Mouse (Mus musculus): ENCODE measurements around the gene Panx2. TPM values are rescaled to one million over a fixed set of nuclear protein-coding genes. Genes with fewer than 3 reads are reported as not detected.

The Panx2 gene
- total RNA-seq, 2 experiments from 2014 or later: 154 to 158 TPM

- DNase-seq (ENCODE audit: low spot score in 2 of 2): no peak
Measured at GRCm38 (mm10) chr15:89074613-89075477, 15.3 kb downstream of the Panx2 start, which contains the start of gene Trabd. Gene Trabd (plus strand): TSS chr15:89075124.

DNA sequence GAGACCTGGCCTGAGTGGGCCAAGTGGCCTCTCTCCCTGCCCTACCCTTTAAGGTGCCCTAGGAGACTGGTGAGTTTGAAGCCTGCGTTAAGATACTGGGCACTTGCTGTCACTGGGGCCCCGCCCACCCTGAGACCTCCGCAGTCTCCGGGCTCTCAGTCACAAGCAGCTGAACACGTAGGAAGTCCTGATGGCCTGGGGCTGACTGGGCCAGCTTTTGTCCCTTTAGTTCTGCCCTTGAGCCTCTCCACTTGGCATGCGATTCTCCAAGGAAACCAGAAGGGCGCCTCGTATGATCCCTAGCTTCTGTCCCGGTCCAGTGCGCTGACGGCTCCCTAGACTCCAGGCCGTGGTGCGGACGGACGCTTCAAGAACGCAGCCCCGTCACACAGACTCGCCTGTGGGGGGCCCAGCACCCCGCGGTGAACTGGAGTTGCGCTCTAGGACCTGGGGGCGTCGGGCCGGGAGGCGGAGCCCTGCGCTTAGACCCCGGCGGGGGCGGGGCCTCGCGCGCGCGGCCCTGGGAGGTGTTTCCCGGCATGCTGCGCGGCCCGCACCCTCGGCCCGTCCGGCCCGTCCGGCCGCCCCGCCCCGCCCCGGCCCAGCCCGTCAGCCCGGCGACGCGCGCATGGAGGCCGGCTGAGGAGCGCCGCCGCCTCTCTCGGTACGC lies 16.1 kb downstream of the Panx2 start:
- peak; percentile 73 to 87 for DNase-seq (ENCODE audit: low spot score in 2 of 2)

DNA sequence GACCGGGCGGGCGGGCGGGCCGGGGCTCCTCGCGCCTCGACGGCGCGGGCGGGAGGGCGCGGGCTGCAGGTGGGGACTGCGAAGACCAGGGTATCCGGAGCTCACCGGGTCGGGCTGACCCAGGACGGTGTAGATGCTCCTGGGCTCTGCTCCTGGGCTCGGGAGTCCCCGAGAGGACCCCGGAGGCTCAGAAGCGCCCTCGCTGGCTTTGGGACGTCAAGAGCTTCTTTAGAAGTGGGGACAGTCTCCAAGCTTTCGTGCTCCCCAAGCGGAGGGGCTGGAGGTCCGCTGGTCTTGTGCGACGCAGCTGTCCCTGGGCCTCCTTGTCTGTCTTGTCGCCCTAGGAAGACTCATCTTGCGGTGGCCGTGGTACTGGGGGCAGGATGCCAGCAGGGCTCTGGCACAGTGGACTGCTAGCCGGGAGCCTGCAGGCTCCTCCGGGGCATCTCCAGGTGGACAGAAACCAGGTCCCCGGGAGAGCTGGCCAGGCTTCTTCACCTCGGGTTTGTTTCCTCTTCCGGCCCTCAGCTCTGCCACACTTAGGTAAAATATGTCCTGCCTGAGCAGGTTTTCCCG lies 16.7 kb downstream of the Panx2 start:
- no peak for DNase-seq (ENCODE audit: low spot score in 2 of 2)

- no peak for DNase-seq (ENCODE audit: low spot score in 2 of 2)
Measured at GRCm38 (mm10) chr15:89078208-89078836, 18.8 kb downstream of the Panx2 start.

GRCm38 (mm10) chr15:89083906-89084305 lies 24.4 kb downstream of the Panx2 start:
- no peak for DNase-seq (ENCODE audit: low spot score in 2 of 2)

- DNase-seq (ENCODE audit: low spot score in 2 of 2): no peak
Measured at GRCm38 (mm10) chr15:89084826-89085225, 25.3 kb downstream of the Panx2 start.

- peak; percentile 86 to 93 for DNase-seq (ENCODE audit: low spot score in 2 of 2)
Measured at GRCm38 (mm10) chr15:89088607-89089247, 29.2 kb downstream of the Panx2 start, which contains the start of gene Selenoo. Gene Selenoo (plus strand): TSS chr15:89089084.

DNA sequence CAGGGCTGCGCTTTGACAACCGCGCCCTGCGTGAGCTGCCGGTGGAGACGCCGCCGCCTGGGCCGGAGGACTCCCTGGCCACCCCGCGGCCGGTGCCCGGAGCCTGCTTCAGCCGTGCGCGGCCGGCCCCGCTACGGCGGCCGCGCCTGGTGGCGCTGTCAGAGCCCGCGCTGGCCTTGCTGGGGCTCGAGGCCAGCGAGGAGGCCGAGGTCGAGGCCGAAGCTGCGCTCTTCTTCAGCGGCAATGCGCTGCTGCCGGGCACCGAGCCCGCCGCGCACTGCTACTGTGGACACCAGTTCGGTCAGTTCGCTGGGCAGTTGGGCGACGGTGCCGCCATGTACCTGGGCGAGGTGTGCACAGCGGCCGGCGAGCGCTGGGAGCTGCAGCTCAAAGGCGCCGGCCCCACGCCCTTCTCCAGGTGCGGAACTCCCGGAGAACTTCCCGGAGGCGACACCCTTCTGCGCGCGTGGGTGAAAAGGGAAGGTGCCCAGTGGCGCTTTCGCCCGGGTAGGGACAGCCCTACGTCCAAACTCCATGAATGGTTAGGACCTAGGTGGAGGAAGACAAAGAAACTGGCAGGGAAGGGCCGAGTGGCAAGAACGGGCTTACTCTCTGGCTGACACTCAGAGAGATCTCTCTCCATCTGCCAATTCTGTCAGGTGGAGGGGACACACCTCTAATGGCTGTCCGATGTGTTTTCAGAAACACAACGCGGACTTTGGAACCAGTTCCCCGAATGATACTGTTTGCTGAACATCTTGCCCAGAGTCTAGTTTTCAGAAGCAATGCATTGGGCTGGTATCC lies 29.9 kb downstream of the Panx2 start:
- no peak for DNase-seq (ENCODE audit: low spot score in 2 of 2)

GRCm38 (mm10) chr15:89090662-89091061 lies 31.1 kb downstream of the Panx2 start:
- DNase-seq (ENCODE audit: low spot score in 2 of 2): no peak

GRCm38 (mm10) chr15:89092181-89092580 lies 32.6 kb downstream of the Panx2 start:
- DNase-seq (ENCODE audit: low spot score in 2 of 2): no peak

GRCm38 (mm10) chr15:89097450-89097849 lies 37.9 kb downstream of the Panx2 start:
- peak in 1 of 2 experiments; percentile 80 for DNase-seq (ENCODE audit: low spot score in 2 of 2)

DNA sequence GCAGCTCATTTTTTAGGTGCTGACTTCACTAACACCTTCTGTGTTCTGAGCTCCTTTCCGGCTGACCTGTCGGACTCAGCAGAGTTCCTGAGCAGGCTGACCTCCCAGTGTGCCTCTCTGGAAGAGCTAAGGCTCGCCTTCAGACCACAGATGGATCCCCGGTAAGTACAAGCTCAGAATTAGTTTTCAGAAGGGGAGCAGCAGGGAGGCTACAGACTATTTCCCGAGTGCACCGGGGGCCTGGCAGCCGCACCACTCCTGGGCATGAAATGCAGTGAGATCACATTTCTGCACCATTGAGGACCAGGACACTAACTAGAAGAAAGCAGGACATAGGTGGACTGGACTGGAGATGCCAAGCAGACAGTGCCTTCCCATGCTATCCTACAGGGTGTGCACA lies 39.1 kb downstream of the Panx2 start:
- no peak for DNase-seq (ENCODE audit: low spot score in 2 of 2)

DNA sequence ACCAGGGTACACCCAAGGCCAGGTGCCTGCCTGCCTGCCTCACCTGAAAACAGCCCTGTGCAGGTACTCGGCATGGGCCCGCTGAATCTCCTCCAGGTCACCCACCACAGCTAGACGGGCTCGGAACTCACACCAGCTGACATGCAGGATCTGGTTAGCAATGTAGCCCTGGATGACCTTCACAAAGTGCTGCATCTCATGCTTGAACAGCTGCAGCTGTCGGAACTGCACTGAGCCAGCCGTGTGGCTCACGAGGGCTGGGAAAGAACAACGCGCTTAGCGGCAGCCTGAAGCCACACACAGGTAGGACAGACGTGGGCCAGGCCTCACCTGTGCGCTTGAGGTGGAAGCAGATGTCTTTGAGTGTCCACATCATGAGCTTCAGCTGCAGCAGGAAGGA lies 41.3 kb downstream of the Panx2 start:
- no peak for DNase-seq (ENCODE audit: low spot score in 2 of 2)

DNA sequence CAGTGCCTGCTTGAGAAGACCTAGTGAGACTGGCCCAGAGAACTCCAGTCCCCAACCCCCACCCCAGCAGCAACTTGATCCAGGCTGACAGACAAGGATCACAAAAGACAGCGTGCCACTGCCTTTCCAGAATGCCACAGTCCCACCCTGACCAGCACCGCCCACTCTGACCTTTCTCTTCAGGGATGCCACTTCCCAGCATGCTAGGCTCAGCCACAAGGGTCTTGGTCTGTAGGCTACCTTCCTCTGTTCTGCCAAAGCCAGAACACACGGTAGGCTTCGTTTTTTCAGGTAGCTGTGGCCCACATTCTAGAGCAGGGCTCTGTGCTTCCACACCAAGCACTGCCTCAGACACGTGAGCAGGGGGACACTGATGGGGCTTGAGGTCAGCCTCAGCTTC lies 43.1 kb downstream of the Panx2 start:
- DNase-seq (ENCODE audit: low spot score in 2 of 2): no peak

DNA sequence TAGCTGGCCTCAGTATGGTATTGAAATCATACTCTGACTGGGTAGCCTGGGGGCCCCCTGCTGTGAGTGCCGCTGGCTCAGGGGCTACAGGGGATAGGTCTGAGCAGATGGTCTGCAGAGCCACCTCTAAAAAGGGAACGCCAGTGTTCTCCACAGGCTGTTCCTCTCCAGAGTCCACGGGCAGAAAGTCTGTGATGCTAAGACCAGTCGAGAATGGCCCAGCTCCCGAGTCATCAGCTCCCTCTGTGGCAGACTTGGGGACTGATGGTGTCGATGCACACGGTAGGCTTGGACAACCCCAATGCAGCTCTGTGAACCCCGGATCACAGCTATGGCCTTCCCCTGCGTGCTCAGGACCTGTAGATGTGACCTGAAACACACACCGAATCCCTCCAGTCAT lies 44.4 kb downstream of the Panx2 start:
- no peak for DNase-seq (ENCODE audit: low spot score in 2 of 2)

DNA sequence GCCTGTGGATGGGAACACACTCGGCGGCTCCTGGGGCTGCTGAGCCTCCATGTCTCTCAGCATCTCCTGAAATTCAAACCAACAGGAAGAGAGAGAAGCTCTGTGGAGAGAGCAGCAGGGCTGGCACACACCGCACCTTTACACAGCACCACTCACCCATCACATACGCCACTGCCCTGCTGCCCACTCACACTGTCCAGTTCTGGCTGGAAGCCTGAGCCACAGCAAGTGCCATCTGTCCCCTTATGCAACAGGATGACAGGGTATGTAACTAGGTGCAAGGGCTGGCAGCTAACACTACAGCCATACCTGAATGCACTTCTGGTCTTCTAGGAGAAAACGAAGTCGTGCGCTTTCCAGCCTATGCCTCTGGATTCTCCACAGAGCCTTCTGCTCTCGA lies 44.9 kb downstream of the Panx2 start:
- no peak for DNase-seq (ENCODE audit: low spot score in 2 of 2)

DNA sequence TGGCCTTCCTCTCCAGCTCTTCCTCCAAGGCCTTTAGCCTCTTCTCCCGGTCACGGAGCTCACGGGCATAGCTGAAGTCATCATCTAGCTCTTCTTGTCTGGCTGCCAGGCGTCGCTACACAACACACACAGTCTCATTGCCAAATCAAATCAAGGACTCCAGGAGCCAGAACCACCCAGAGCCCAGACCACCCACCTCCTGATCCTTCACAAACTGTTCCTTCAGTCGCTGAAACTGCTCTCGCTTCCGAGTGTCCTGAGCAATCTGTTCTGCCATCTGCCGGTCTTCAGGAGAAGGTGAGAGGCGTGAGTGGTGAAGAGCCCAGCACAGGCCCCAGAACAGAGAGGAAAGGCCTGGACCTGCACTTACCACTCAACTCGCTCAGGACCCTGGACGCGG lies 46.5 kb downstream of the Panx2 start:
- peak in 1 of 2 experiments; percentile 54 for DNase-seq (ENCODE audit: low spot score in 2 of 2)

DNA sequence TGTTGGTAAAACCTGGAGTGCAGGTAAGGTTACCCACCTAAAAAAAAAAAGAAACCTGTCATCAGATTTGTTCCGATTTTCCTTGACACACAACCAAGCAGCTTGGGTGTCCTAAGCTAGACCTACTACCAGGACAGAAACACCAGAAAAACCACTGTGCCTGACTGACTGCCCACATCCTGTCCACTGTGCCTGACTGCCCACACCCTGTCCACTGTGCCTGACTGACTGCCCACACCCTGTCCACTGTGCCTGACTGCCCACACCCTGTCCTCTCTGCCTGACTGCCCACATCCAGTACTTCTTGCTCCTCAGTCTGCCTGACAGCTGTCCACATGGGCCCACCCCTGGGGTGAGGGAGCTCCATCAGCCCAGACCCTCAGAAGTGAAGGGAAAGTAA lies 47.4 kb downstream of the Panx2 start:
- no peak for DNase-seq (ENCODE audit: low spot score in 2 of 2)

- DNase-seq (ENCODE audit: low spot score in 2 of 2): no peak
Measured at GRCm38 (mm10) chr15:89110147-89110546, 50.6 kb downstream of the Panx2 start.

- DNase-seq (ENCODE audit: low spot score in 2 of 2): no peak
Measured at GRCm38 (mm10) chr15:89118007-89118406, 58.5 kb downstream of the Panx2 start.

Measured in layer of hippocampus, adult 18-20 months (tissue).